Mouse (Mus musculus): ENCODE results near the gene Dgki. TPM values are rescaled to one million over a fixed set of nuclear protein-coding genes. Genes with fewer than 3 reads are reported as not detected.

Gene Dgki
- polyA plus RNA-seq, 1 experiment from 2014 or later: 0.88 TPM

DNA sequence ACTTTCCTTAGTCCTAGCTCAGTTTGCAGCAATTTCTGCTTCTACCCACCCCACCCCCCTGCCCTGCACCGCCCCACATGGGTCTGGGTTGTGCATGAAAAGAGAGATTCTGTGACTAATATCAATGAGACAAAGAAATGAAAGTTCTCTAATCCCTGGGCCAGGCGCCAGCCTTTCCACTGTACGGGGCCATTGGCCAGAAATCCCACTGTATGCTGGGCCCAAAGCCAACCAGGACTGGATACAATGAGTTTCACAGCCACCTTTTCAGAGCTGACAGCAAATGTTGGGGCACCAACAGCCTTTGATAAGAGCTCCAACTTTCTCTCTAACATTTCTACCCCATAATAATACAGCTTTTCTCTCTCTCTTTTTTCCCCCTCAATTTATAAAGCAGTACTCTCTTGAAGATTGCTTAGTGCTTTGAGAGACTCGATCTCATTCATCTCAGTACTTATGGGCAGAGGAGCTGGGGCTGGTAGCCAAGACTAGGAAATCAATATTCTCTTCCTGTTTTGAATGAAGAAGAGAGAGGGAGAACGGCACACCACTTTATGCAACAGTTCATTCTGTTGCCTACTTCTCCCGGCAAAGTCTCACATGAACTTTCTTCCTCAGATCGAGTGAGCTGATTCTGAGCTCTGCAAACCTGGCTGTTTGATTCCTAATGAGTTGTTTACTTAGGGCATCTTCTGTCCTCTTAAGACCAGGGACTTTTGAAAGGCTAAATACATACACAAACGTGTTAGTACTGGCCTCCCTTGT, 480.8 kb downstream of the Dgki start:
- Histone ChIP-seq H3K4me3 (ENCODE audit: control insufficient read depth in 1 of 2, insufficient read depth in 1 of 2, low read depth in 1 of 2, low read length in 2 of 2) (no peak overlapping the region), H3K4me2 (ENCODE audit: low read length) (0 out of 2 replicates have a peak overlapping the region, but pooled peaks have one; percentile 1), H3K9me3 (ENCODE audit: control insufficient read depth, low read length) (peaks cover 6% of the 10 kb centered on the region; the same call in 1 of the 2 replicates), H3K27ac (replicated peaks in 1 of 2; ENCODE audit: control insufficient read depth in 1 of 2, insufficient read depth in 1 of 2, low read depth in 2 of 2, low read length in 2 of 2) (peak overlapping the region; percentile 10 to 61), H3K36me3 (ENCODE audit: control insufficient read depth, insufficient read depth, low read length) (no peaks in the 10 kb centered on the region), H3K9ac (ENCODE audit: low read length) (no peak overlapping the region), H3K27me3 (ENCODE audit: control insufficient read depth, insufficient read depth, low read length) (no peaks in the 10 kb centered on the region), H3K4me1 (ENCODE audit: control insufficient read depth in 2 of 2, insufficient read depth in 2 of 2, low read length in 2 of 2) (peaks cover 0 to 15% of the 10 kb centered on the region in 2 experiments; a peak in 2 of 4 replicates)
- WGBS: 33% methylated on average over 8 of the region's 8 CpGs
- peak; percentile 86 for ATAC-seq (ENCODE audit: insufficient number of reproducible peaks, insufficient read depth, low FRiP score, low read depth)

DNA sequence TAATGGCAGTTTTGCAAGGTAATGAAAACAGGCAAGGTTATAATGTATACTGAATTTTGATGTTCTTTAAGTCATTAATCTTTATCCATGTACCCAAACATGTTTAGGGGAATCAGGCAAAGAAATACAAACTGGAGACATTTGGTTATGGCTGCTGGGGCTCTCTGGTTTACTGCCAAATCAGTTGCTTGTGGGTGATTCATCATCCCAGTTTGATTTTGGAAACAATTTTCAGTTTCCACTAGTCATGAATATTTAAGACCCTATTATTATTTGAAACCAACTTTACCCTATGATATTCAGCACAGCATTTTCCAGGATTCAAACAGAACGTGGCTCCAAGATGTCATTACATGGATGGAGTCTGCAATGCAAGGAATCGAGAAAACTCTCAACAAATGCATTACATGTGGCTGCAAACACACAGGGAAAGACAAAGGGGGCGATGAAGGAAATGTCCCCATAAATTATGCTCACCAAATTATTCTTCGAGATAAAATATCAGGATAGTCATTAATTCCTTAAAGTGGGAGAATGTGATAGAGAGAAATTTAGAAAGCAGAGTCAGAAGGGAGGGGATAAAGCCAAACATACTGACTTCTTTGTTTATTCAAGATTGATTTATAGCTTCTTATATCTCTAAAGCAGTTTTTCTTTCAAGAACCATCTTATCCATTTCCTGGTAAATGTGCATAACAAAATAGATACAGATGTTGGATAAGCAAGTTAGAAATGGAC, 481.5 kb downstream of the Dgki start:
- no peaks in the 10 kb centered on the region for H3K27me3 ChIP-seq (ENCODE audit: control insufficient read depth, insufficient read depth, low read length)
- peaks cover 6% of the 10 kb centered on the region; the same call in 1 of the 2 replicates for H3K9me3 ChIP-seq (ENCODE audit: control insufficient read depth, low read length)
- H3K4me1 ChIP-seq (ENCODE audit: control insufficient read depth in 2 of 2, insufficient read depth in 2 of 2, low read length in 2 of 2): peaks cover 0 to 15% of the 10 kb centered on the region in 2 experiments; a peak in 2 of 4 replicates
- 72% methylated on average over 4 of the region's 4 CpGs for WGBS
- H3K4me2 ChIP-seq (ENCODE audit: low read length): 0 out of 2 replicates have a peak overlapping the region, but pooled peaks have one; percentile 1
- no peak overlapping the region for H3K4me3 ChIP-seq (ENCODE audit: control insufficient read depth in 1 of 2, insufficient read depth in 1 of 2, low read depth in 1 of 2, low read length in 2 of 2)
- H3K36me3 ChIP-seq (ENCODE audit: control insufficient read depth, insufficient read depth, low read length): no peaks in the 10 kb centered on the region
- no peak overlapping the region for H3K9ac ChIP-seq (ENCODE audit: low read length)
- peak overlapping the region in 1 of 2 experiments; percentile 61; a peak in 2 of 4 replicates for H3K27ac ChIP-seq (replicated peaks in 1 of 2; ENCODE audit: control insufficient read depth in 1 of 2, insufficient read depth in 1 of 2, low read depth in 2 of 2, low read length in 2 of 2)
- no peak for ATAC-seq (ENCODE audit: insufficient number of reproducible peaks, insufficient read depth, low FRiP score, low read depth)

DNA sequence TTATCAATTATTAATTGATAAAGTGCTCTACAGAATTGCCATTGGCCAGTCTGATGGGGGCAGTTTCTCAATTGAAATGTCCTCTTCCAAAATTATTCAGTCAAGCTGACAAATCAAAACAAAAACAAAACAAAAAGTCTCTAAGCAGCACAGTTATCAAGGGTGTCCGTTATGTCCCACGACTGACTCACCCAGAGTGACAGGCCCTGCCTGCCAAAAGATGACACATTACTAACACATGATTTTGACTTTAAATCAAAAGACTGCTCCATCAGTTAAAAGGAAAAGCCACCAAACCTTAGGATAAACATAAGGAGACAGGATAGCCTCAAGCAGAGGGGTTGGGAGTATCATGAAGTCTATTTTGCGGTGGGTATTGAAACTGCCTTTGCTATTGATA, 483.3 kb downstream of the Dgki start:
- 76% methylated on average over 3 of the region's 3 CpGs for WGBS
- peaks cover 0 to 15% of the 10 kb centered on the region in 2 experiments; a peak in 2 of 4 replicates for H3K4me1 ChIP-seq (ENCODE audit: control insufficient read depth in 2 of 2, insufficient read depth in 2 of 2, low read length in 2 of 2)
- no peak overlapping the region for H3K27ac ChIP-seq (replicated peaks in 1 of 2; ENCODE audit: control insufficient read depth in 1 of 2, insufficient read depth in 1 of 2, low read depth in 2 of 2, low read length in 2 of 2)
- no peak for ATAC-seq (ENCODE audit: insufficient number of reproducible peaks, insufficient read depth, low FRiP score, low read depth)
- no peak overlapping the region for H3K9ac ChIP-seq (ENCODE audit: low read length)
- no peak overlapping the region for H3K4me3 ChIP-seq (ENCODE audit: control insufficient read depth in 1 of 2, insufficient read depth in 1 of 2, low read depth in 1 of 2, low read length in 2 of 2)
- H3K27me3 ChIP-seq (ENCODE audit: control insufficient read depth, insufficient read depth, low read length): no peaks in the 10 kb centered on the region
- peaks cover 6% of the 10 kb centered on the region; the same call in 1 of the 2 replicates for H3K9me3 ChIP-seq (ENCODE audit: control insufficient read depth, low read length)
- H3K36me3 ChIP-seq (ENCODE audit: control insufficient read depth, insufficient read depth, low read length): no peaks in the 10 kb centered on the region
- H3K4me2 ChIP-seq (ENCODE audit: low read length): no peak overlapping the region

DNA sequence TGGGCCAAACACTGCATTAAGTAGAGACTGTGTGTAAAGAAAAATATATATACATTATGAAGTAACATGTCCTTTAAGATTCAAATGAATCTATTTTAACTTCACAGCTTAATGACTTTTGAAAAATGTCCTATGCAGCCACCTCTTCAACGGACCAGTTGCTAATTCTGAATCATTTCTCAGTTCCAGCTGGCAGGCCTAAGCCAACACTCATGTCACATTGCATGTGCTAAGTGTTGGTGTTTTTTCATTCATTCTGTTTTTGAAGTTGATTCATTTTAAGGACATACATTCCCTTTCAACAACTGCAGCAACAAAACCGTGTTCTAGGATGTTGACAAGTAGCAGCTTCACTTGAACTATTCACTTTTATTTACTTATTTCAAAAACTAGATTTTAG, 484.0 kb downstream of the Dgki start:
- peaks cover 6% of the 10 kb centered on the region; the same call in 1 of the 2 replicates for H3K9me3 ChIP-seq (ENCODE audit: control insufficient read depth, low read length)
- H3K27ac ChIP-seq (replicated peaks in 1 of 2; ENCODE audit: control insufficient read depth in 1 of 2, insufficient read depth in 1 of 2, low read depth in 2 of 2, low read length in 2 of 2): no peak overlapping the region
- H3K9ac ChIP-seq (ENCODE audit: low read length): no peak overlapping the region
- no peak for ATAC-seq (ENCODE audit: insufficient number of reproducible peaks, insufficient read depth, low FRiP score, low read depth)
- peaks cover 0 to 15% of the 10 kb centered on the region in 2 experiments; a peak in 2 of 4 replicates for H3K4me1 ChIP-seq (ENCODE audit: control insufficient read depth in 2 of 2, insufficient read depth in 2 of 2, low read length in 2 of 2)
- H3K27me3 ChIP-seq (ENCODE audit: control insufficient read depth, insufficient read depth, low read length): no peaks in the 10 kb centered on the region
- no peaks in the 10 kb centered on the region for H3K36me3 ChIP-seq (ENCODE audit: control insufficient read depth, insufficient read depth, low read length)
- WGBS: 68% methylated on average over 2 of the region's 2 CpGs
- H3K4me2 ChIP-seq (ENCODE audit: low read length): no peak overlapping the region
- H3K4me3 ChIP-seq (ENCODE audit: control insufficient read depth in 1 of 2, insufficient read depth in 1 of 2, low read depth in 1 of 2, low read length in 2 of 2): no peak overlapping the region

DNA sequence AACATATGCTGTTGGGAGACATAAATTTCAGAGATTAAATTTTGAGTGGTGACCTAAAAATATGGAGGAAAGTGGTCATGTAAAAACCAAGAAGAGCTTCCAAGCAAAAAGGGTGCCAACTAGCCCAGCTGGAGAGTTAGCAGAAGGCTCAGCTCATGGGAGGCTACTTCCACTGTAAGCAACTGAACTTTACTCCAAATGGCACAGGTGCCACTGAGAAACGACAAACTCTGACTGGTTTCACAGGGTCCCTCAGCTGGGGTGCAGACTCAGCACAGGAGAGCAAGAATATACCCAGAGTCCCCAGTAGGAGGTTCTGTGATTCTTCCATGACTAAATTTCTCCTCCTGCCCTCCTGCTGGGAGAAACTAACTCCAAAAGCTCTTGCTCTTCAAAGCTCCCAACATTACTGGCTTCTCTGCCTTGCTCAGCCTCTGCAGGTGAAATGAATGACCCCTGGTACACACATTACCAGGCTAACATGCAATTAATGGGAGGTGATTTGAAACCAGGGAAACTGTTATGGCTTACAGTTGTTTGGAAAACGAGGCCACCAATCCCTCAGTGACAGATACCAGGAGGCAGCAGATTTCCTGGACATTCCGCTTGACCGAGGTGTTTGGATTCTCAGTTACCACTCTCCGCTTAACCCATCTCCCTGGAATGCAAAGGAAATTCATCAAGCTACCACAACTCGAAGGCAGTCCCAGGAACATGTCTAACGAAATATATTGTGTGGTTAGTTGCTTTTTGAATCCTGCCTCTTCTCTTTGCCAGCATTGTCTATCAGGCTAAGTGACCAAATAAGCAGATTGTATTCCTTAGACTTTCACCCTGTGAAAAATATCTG, 487.1 kb downstream of the Dgki start:
- ATAC-seq (ENCODE audit: insufficient number of reproducible peaks, insufficient read depth, low FRiP score, low read depth): no peak
- H3K9ac ChIP-seq (ENCODE audit: low read length): no peak overlapping the region
- H3K4me3 ChIP-seq (ENCODE audit: control insufficient read depth in 1 of 2, insufficient read depth in 1 of 2, low read depth in 1 of 2, low read length in 2 of 2): no peak overlapping the region
- peaks cover 6% of the 10 kb centered on the region; the same call in 1 of the 2 replicates for H3K9me3 ChIP-seq (ENCODE audit: control insufficient read depth, low read length)
- H3K27ac ChIP-seq (replicated peaks in 1 of 2; ENCODE audit: control insufficient read depth in 1 of 2, insufficient read depth in 1 of 2, low read depth in 2 of 2, low read length in 2 of 2): no peak overlapping the region
- peaks cover 0 to 7% of the 10 kb centered on the region in 2 experiments; a peak in 2 of 4 replicates for H3K4me1 ChIP-seq (ENCODE audit: control insufficient read depth in 2 of 2, insufficient read depth in 2 of 2, low read length in 2 of 2)
- H3K27me3 ChIP-seq (ENCODE audit: control insufficient read depth, insufficient read depth, low read length): no peaks in the 10 kb centered on the region
- 53% methylated on average over 7 of the region's 7 CpGs for WGBS
- no peak overlapping the region for H3K4me2 ChIP-seq (ENCODE audit: low read length)
- no peaks in the 10 kb centered on the region for H3K36me3 ChIP-seq (ENCODE audit: control insufficient read depth, insufficient read depth, low read length)

DNA sequence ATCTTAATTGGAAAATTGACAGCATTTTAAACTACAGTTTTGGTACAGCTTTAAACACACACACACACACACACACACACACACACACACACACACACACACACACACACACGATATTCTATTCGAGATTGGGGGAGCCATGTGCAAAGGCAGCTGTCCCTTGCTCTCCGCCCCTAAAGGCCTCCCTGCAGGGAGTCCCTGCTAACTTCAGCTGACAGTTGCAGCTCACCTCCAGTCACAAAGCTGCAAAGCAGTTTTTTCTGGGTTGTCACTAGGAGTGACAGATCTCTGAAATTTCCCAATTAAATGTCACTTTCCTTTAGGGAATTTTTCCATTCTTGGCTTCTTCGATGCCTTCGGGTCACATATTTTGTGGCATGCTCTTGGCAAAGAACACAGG, 489.5 kb downstream of the Dgki start:
- Histone ChIP-seq H3K4me2 (ENCODE audit: low read length) (peak overlapping the region; percentile 65), H3K9ac (ENCODE audit: low read length) (peak overlapping the region; percentile 74), H3K27me3 (ENCODE audit: control insufficient read depth, insufficient read depth, low read length) (no peaks in the 10 kb centered on the region), H3K27ac (replicated peaks in 1 of 2; ENCODE audit: control insufficient read depth in 1 of 2, insufficient read depth in 1 of 2, low read depth in 2 of 2, low read length in 2 of 2) (peak overlapping the region; percentile 66 to 67; a peak in 2 of 4 replicates), H3K9me3 (ENCODE audit: control insufficient read depth, low read length) (no peaks in the 10 kb centered on the region), H3K36me3 (ENCODE audit: control insufficient read depth, insufficient read depth, low read length) (0 out of 2 replicates have a peak, but pooled peaks cover 9% of the 10 kb centered on the region), H3K4me3 (ENCODE audit: control insufficient read depth in 1 of 2, insufficient read depth in 1 of 2, low read depth in 1 of 2, low read length in 2 of 2) (peak overlapping the region; percentile 50 to 73; a peak in 3 of 4 replicates), H3K4me1 (ENCODE audit: control insufficient read depth in 2 of 2, insufficient read depth in 2 of 2, low read length in 2 of 2) (peaks cover 0 to 7% of the 10 kb centered on the region in 2 experiments; a peak in 2 of 4 replicates)
- ATAC-seq (ENCODE audit: insufficient number of reproducible peaks, insufficient read depth, low FRiP score, low read depth): no peak
- WGBS: 12% methylated on average over 5 of the region's 5 CpGs
